Mouse (Mus musculus) cerebellum, adult 18-20 months (tissue): ENCODE data around the gene Rab24.
A peak's percentile ranks its signal among the peaks of the same experiment; 100 is the strongest.

ENCODE experiments used
- DNase-seq, 2 experiments: peaks; one replicate each; pipeline ENCODE4 v3.0.0; 2021

The Rab24 gene

GRCm38 (mm10) chr13:55321434-55322129 lies at the start of gene Rab24:
Rab24 (minus strand) TSS chr13:55321946.
- DNase-seq = peak; percentile 83 to 91

GRCm38 (mm10) chr13:55371007-55371681 lies 49.4 kb upstream of the Rab24 start:
- peak in 1 of 2 experiments; percentile 21 for DNase-seq

GRCm38 (mm10) chr13:55370234-55370633 lies 48.5 kb upstream of the Rab24 start:
- no peak for DNase-seq

GRCm38 (mm10) chr13:55369531-55370114 lies 47.9 kb upstream of the Rab24 start, which contains the start of gene Rgs14:
Rgs14 (plus strand) TSS chr13:55369732.
- no peak for DNase-seq

- DNase-seq = no peak
These were observed 46.7 kb upstream of the Rab24 start for GRCm38 (mm10) chr13:55368401-55368800.

- DNase-seq = peak; percentile 92 to 99
These were observed 40.8 kb upstream of the Rab24 start, which contains the start of gene Lman2 for GRCm38 (mm10) chr13:55362453-55363060. Lman2 (minus strand) TSS chr13:55362783.

GRCm38 (mm10) chr13:55361974-55362452 lies 40.3 kb upstream of the Rab24 start:
- DNase-seq = no peak

GRCm38 (mm10) chr13:55361145-55361544 lies 39.4 kb upstream of the Rab24 start:
- DNase-seq = no peak

- no peak for DNase-seq
These were observed 25.0 kb upstream of the Rab24 start for GRCm38 (mm10) chr13:55346745-55347144.

- DNase-seq = no peak
These were observed 22.5 kb upstream of the Rab24 start for GRCm38 (mm10) chr13:55344286-55344685.

GRCm38 (mm10) chr13:55342469-55342868 lies 20.7 kb upstream of the Rab24 start:
- no peak for DNase-seq

- DNase-seq = no peak
These were observed 17.5 kb upstream of the Rab24 start for GRCm38 (mm10) chr13:55339259-55339658.

- no peak for DNase-seq
These were observed 16.6 kb upstream of the Rab24 start for GRCm38 (mm10) chr13:55338131-55339054.

GRCm38 (mm10) chr13:55337341-55337975 lies 15.7 kb upstream of the Rab24 start:
- DNase-seq = no peak

- no peak for DNase-seq
These were observed 14.0 kb upstream of the Rab24 start for GRCm38 (mm10) chr13:55335701-55336100.

GRCm38 (mm10) chr13:55332331-55332730 lies 10.6 kb upstream of the Rab24 start:
- no peak for DNase-seq

- no peak for DNase-seq
These were observed 9.0 kb upstream of the Rab24 start for GRCm38 (mm10) chr13:55330567-55331400.

- DNase-seq = peak; percentile 57 to 76
These were observed 8.2 kb upstream of the Rab24 start, which contains the start of gene Mxd3 for GRCm38 (mm10) chr13:55329683-55330566. Mxd3 (minus strand) TSS chr13:55329823.

- DNase-seq = peak; percentile 34 to 44
These were observed 7.5 kb upstream of the Rab24 start for GRCm38 (mm10) chr13:55329109-55329682.
